In the genomic region with DNA sequence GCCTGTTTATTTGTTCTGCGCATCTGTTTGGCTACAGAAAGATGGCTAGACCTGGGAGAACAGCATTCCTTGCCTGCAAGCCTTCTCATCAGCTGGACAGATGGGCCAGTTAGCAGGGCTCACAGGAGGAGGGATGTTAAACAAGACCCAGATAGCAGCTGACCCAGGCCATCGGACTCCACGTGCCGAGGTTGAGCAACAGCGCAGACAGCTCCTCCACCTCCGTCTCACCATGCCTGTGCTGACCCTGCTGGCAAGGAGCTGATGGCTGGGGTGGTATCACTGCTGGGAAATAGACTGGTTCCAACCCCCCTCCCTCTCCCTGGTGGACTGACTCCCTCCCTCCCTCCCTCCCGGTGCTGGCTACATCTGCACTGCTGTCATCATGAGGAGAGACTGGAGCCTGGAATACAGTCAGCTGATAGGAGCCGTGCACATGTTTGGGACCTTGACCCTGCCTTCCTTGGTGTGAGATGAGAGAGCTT, we compare ENCODE assay signal across 8 mouse cellular contexts.
DNase-seq lines count a peak whose midpoint lies in the region; ATAC-seq and TF ChIP-seq lines count a peak whose summit lies in the region.

No protein-coding gene starts in this region.

- no peak overlapping the region for H3K27ac ChIP-seq in kidney, postnatal 0 days
- no peak overlapping the region for H3K27ac ChIP-seq in kidney, adult 2 months (ENCODE audit: insufficient read depth, low read depth, low read length)
- H3K27ac ChIP-seq in layer of hippocampus, adult 2 months: no peak overlapping the region

- no peak for TF ChIP-seq POLR2A in kidney, adult 2 months (IDR thresholded peaks at IDR 0.05; ENCODE audit: low read depth, low read length)
- TF ChIP-seq POLR2A in lung, adult 2 months (IDR thresholded peaks at IDR 0.05; ENCODE audit: borderline replicate concordance, extremely low read depth, low read depth, low read length): no peak

- no peaks in the 10 kb centered on the region for H3K27me3 ChIP-seq in kidney, postnatal 0 days (ENCODE audit: insufficient read depth, low read length)
- no peaks in the 10 kb centered on the region for H3K27me3 ChIP-seq in kidney, adult 2 months (replicated peaks; ENCODE audit: control insufficient read depth, insufficient read depth, low read length)

- 39% methylated on average over 8 of the region's 8 CpGs for WGBS in kidney, postnatal 0 days
- WGBS in kidney, adult 2 months: 51% methylated on average over 8 of the region's 8 CpGs
- 32% methylated on average over 8 of the region's 8 CpGs for WGBS in lung, adult 2 months

- no peaks in the 10 kb centered on the region for H3K36me3 ChIP-seq in kidney, postnatal 0 days (ENCODE audit: insufficient read depth, low read length)
- H3K36me3 ChIP-seq in kidney, adult 2 months (ENCODE audit: control insufficient read depth, insufficient read depth, low read length): no peaks in the 10 kb centered on the region

- H3K9me3 ChIP-seq in kidney, postnatal 0 days (replicated peaks; ENCODE audit: low read length): no peaks in the 10 kb centered on the region

- H3K9ac ChIP-seq in kidney, postnatal 0 days (ENCODE audit: low read depth, low read length): no peak overlapping the region

- TF ChIP-seq CTCF in kidney, postnatal 0 days (IDR thresholded peaks at IDR 0.05; ENCODE audit: low read depth): no peak
- no peak for TF ChIP-seq CTCF in kidney, adult 2 months (conservative IDR thresholded peaks at IDR 0.05; ENCODE audit: insufficient read depth, insufficient read length, low read depth, low read length)
- TF ChIP-seq CTCF in lung, adult 2 months (IDR thresholded peaks at IDR 0.05; ENCODE audit: insufficient read depth, low read length): no peak
- no peak for TF ChIP-seq CTCF in layer of hippocampus, adult 2 months (conservative IDR thresholded peaks at IDR 0.05)

- DNase-seq in kidney, postnatal 0 days (ENCODE audit: low spot score): no peak
- DNase-seq in kidney, adult 2 months: no peak
- DNase-seq in brain, adult 2 months (ENCODE audit: low read depth, low spot score): peak; percentile 20
- peak; percentile 84 for DNase-seq in gastrocnemius, postnatal 25 days
- DNase-seq in lung, adult 2 months: peak; percentile 44
- no peak for DNase-seq in layer of hippocampus, adult 2 months (ENCODE audit: low spot score in 2 of 2)
- no peak for DNase-seq in thymus, postnatal 10 days (ENCODE audit: low spot score in 2 of 2)
- no peak for DNase-seq in thymus, postnatal 4 days

- no peak overlapping the region for H3K4me3 ChIP-seq in kidney, postnatal 0 days (replicated peaks; ENCODE audit: low read depth, low read length)
- no peak overlapping the region for H3K4me3 ChIP-seq in kidney, adult 2 months (ENCODE audit: insufficient read depth, low read depth, low read length)
- H3K4me3 ChIP-seq in lung, adult 2 months (replicated peaks; ENCODE audit: extremely low read depth, low read depth, low read length): no peak overlapping the region
- no peak overlapping the region for H3K4me3 ChIP-seq in layer of hippocampus, adult 2 months

- H3K4me1 ChIP-seq in kidney, postnatal 0 days (replicated peaks; ENCODE audit: insufficient read depth, low read length): no peaks in the 10 kb centered on the region
- no peaks in the 10 kb centered on the region for H3K4me1 ChIP-seq in kidney, adult 2 months (ENCODE audit: control insufficient read depth, insufficient read depth, low read length)
- H3K4me1 ChIP-seq in lung, adult 2 months (ENCODE audit: control insufficient read depth, insufficient read depth, low read length): no peaks in the 10 kb centered on the region

- peak; percentile 36; the same call in 1 of the 2 replicates for ATAC-seq in kidney, postnatal 0 days (replicated peaks; ENCODE audit: low FRiP score, low read depth)

- H3K4me2 ChIP-seq in kidney, postnatal 0 days (ENCODE audit: low read length): no peak overlapping the region

Comparison
In these comparisons a context has a peak if more than half of its experiments do, and no peak if none do; other contexts are left out.
1. DNase-seq: peak in brain, adult 2 months (single experiment), gastrocnemius, postnatal 25 days (single experiment) and lung, adult 2 months (single experiment); none in kidney, postnatal 0 days (single experiment), kidney, adult 2 months (single experiment), layer of hippocampus, adult 2 months (0 of 2), thymus, postnatal 10 days (0 of 2) and thymus, postnatal 4 days (single experiment).